Mouse (Mus musculus): Measurements from ENCODE around the gene St3gal3. TPM values are rescaled to one million over a fixed set of nuclear protein-coding genes. Genes with fewer than 3 reads are reported as not detected.

St3gal3 gene
- polyA plus RNA-seq, 1 experiment from 2014 or later, result 8.1 TPM

GRCm38 (mm10) chr4:118070255-118071234 is 64.2 kb downstream of the St3gal3 start:
- Histone ChIP-seq H3K4me3 (no peak overlapping the region), H3K27ac (no peak overlapping the region), H3K4me2 (no peak overlapping the region), H3K9me3 (no peaks in the 10 kb centered on the region), H3K9ac (no peak overlapping the region), H3K36me3 (no peaks in the 10 kb centered on the region), H3K4me1 (no peaks in the 10 kb centered on the region), H3K27me3 (no peaks in the 10 kb centered on the region)
- no peak for ATAC-seq (ENCODE audit: borderline replicate concordance, extremely low read depth, low FRiP score, low TSS enrichment)
- 80% methylated on average over 9 of the region's 9 CpGs for WGBS

- no peak overlapping the region for H3K4me3 ChIP-seq
- H3K9ac ChIP-seq, result no peak overlapping the region
- no peaks in the 10 kb centered on the region for H3K36me3 ChIP-seq
- no peak overlapping the region for H3K4me2 ChIP-seq
- H3K27ac ChIP-seq, result peak overlapping the region; percentile 71
- ATAC-seq (ENCODE audit: borderline replicate concordance, extremely low read depth, low FRiP score, low TSS enrichment), result no peak
- no peaks in the 10 kb centered on the region for H3K9me3 ChIP-seq
- WGBS, result 37% methylated on average over 9 of the region's 9 CpGs
- no peaks in the 10 kb centered on the region for H3K27me3 ChIP-seq
- H3K4me1 ChIP-seq, result peaks cover 43% of the 10 kb centered on the region
Measured at GRCm38 (mm10) chr4:118061809-118062463, 72.8 kb downstream of the St3gal3 start.

- no peaks in the 10 kb centered on the region for H3K36me3 ChIP-seq
- no peaks in the 10 kb centered on the region for H3K27me3 ChIP-seq
- peak overlapping the region; percentile 71 for H3K27ac ChIP-seq
- H3K4me1 ChIP-seq, result peaks cover 51% of the 10 kb centered on the region
- H3K4me3 ChIP-seq, result no peak overlapping the region
- ATAC-seq (ENCODE audit: borderline replicate concordance, extremely low read depth, low FRiP score, low TSS enrichment), result peak; percentile 64
- no peak overlapping the region for H3K9ac ChIP-seq
- H3K9me3 ChIP-seq, result no peaks in the 10 kb centered on the region
- WGBS, result 58% methylated on average over 13 of the region's 13 CpGs
- no peak overlapping the region for H3K4me2 ChIP-seq
Measured at GRCm38 (mm10) chr4:118060915-118061530, 73.7 kb downstream of the St3gal3 start.

- no peak overlapping the region for H3K4me3 ChIP-seq
- peaks cover 53% of the 10 kb centered on the region for H3K4me1 ChIP-seq
- 61% methylated on average over 11 of the region's 11 CpGs for WGBS
- H3K4me2 ChIP-seq, result no peak overlapping the region
- H3K9me3 ChIP-seq, result no peaks in the 10 kb centered on the region
- H3K27me3 ChIP-seq, result no peaks in the 10 kb centered on the region
- H3K27ac ChIP-seq, result peak overlapping the region; percentile 41
- H3K9ac ChIP-seq, result no peak overlapping the region
- H3K36me3 ChIP-seq, result no peaks in the 10 kb centered on the region
- no peak for ATAC-seq (ENCODE audit: borderline replicate concordance, extremely low read depth, low FRiP score, low TSS enrichment)
Measured at GRCm38 (mm10) chr4:118059816-118060475, 74.8 kb downstream of the St3gal3 start.

- Histone ChIP-seq H3K27me3 (no peaks in the 10 kb centered on the region), H3K9ac (no peak overlapping the region), H3K9me3 (no peaks in the 10 kb centered on the region), H3K4me3 (no peak overlapping the region), H3K27ac (peak overlapping the region; percentile 79), H3K4me1 (peaks cover 62% of the 10 kb centered on the region), H3K4me2 (no peak overlapping the region), H3K36me3 (no peaks in the 10 kb centered on the region)
- peak; percentile 65; the same call in 1 of the 2 replicates for ATAC-seq (ENCODE audit: borderline replicate concordance, extremely low read depth, low FRiP score, low TSS enrichment)
- WGBS, result 43% methylated on average over 12 of the region's 12 CpGs
Measured at GRCm38 (mm10) chr4:118058116-118058677, 76.5 kb downstream of the St3gal3 start.

- no peaks in the 10 kb centered on the region for H3K9me3 ChIP-seq
- no peak overlapping the region for H3K4me2 ChIP-seq
- no peaks in the 10 kb centered on the region for H3K27me3 ChIP-seq
- H3K4me1 ChIP-seq, result peaks cover 55% of the 10 kb centered on the region
- H3K9ac ChIP-seq, result no peak overlapping the region
- no peak overlapping the region for H3K4me3 ChIP-seq
- no peak overlapping the region; the same call in 1 of the 2 replicates for H3K27ac ChIP-seq
- H3K36me3 ChIP-seq, result no peaks in the 10 kb centered on the region
- no peak for ATAC-seq (ENCODE audit: borderline replicate concordance, extremely low read depth, low FRiP score, low TSS enrichment)
- 40% methylated on average over 2 of the region's 2 CpGs for WGBS
Measured at GRCm38 (mm10) chr4:118057076-118057475, 77.6 kb downstream of the St3gal3 start.

GRCm38 (mm10) chr4:118054615-118055014 is 80.1 kb downstream of the St3gal3 start:
- Histone ChIP-seq H3K9me3 (no peaks in the 10 kb centered on the region), H3K4me1 (peaks cover 51% of the 10 kb centered on the region), H3K4me3 (no peak overlapping the region), H3K9ac (no peak overlapping the region), H3K27me3 (no peaks in the 10 kb centered on the region), H3K36me3 (no peaks in the 10 kb centered on the region), H3K4me2 (no peak overlapping the region), H3K27ac (no peak overlapping the region)
- no peak for ATAC-seq (ENCODE audit: borderline replicate concordance, extremely low read depth, low FRiP score, low TSS enrichment)
- 53% methylated on average over 8 of the region's 8 CpGs for WGBS

- Histone ChIP-seq H3K4me3 (no peak overlapping the region), H3K36me3 (no peaks in the 10 kb centered on the region), H3K9ac (no peak overlapping the region), H3K4me1 (peaks cover 51% of the 10 kb centered on the region), H3K27ac (no peak overlapping the region), H3K4me2 (no peak overlapping the region), H3K27me3 (no peaks in the 10 kb centered on the region), H3K9me3 (no peaks in the 10 kb centered on the region)
- WGBS, result 77% methylated on average over 6 of the region's 6 CpGs
- ATAC-seq (ENCODE audit: borderline replicate concordance, extremely low read depth, low FRiP score, low TSS enrichment), result no peak
Measured at GRCm38 (mm10) chr4:118053904-118054303, 80.8 kb downstream of the St3gal3 start.

GRCm38 (mm10) chr4:118049606-118050302 is 85.0 kb downstream of the St3gal3 start:
- ATAC-seq (ENCODE audit: borderline replicate concordance, extremely low read depth, low FRiP score, low TSS enrichment), result peak; percentile 84
- peaks cover 28% of the 10 kb centered on the region for H3K4me1 ChIP-seq
- no peaks in the 10 kb centered on the region for H3K36me3 ChIP-seq
- H3K9ac ChIP-seq, result no peak overlapping the region
- no peaks in the 10 kb centered on the region for H3K9me3 ChIP-seq
- 27% methylated on average over 12 of the region's 12 CpGs for WGBS
- H3K4me2 ChIP-seq, result no peak overlapping the region
- H3K4me3 ChIP-seq, result no peak overlapping the region
- peak overlapping the region; percentile 79 for H3K27ac ChIP-seq
- no peaks in the 10 kb centered on the region for H3K27me3 ChIP-seq

- Histone ChIP-seq H3K27ac (no peak overlapping the region), H3K4me2 (no peak overlapping the region), H3K9me3 (no peaks in the 10 kb centered on the region), H3K36me3 (no peaks in the 10 kb centered on the region), H3K4me1 (peaks cover 11% of the 10 kb centered on the region), H3K9ac (no peak overlapping the region), H3K27me3 (no peaks in the 10 kb centered on the region), H3K4me3 (no peak overlapping the region)
- 50% methylated on average over 9 of the region's 9 CpGs for WGBS
- ATAC-seq (ENCODE audit: borderline replicate concordance, extremely low read depth, low FRiP score, low TSS enrichment), result no peak
Measured at GRCm38 (mm10) chr4:118044510-118044909, 90.2 kb downstream of the St3gal3 start.
